Mouse (Mus musculus) kidney, embryonic 14.5 days (tissue): Measurements from ENCODE around the gene 2810408A11Rik. TPM values are rescaled to one million over a fixed set of nuclear protein-coding genes. Genes with fewer than 3 reads are reported as not detected.

ENCODE experiments used
- ATAC-seq: fragments of 200-750 bp; cut with Nextera tagmentation; 2 replicates; pipeline ENCODE4 v1.8.0; 2017; ENCODE audit warnings: moderate number of reproducible peaks, mild to moderate bottlenecking, moderate TSS enrichment, moderate library complexity; ENCODE audit not compliant: low FRiP score, low TSS enrichment
- H3K27ac ChIP-seq: fragments of 300-500 bp; sonication (generic); 2 replicates; pipeline ENCODE4 v1.5.1; 2014; ENCODE audit warnings: low read depth, mild to moderate bottlenecking, low read length, moderate library complexity, mixed read lengths
- H3K27me3 ChIP-seq: fragments of 300-500 bp; sonication (generic); 2 replicates; pipeline ENCODE4 v1.6.1; 2014; ENCODE audit warnings: mild to moderate bottlenecking, low read length; ENCODE audit not compliant: control insufficient read depth, insufficient read depth
- H3K36me3 ChIP-seq: fragments of 300-500 bp; sonication (generic); 2 replicates; pipeline ENCODE4 v1.6.1; 2014; ENCODE audit warnings: low read length, mixed read lengths; ENCODE audit not compliant: control insufficient read depth, insufficient read depth
- H3K4me1 ChIP-seq: fragments of 300-500 bp; sonication (generic); 2 replicates; pipeline ENCODE4 v1.6.1; 2014; ENCODE audit warnings: low read length, mixed read lengths; ENCODE audit not compliant: control insufficient read depth, insufficient read depth
- H3K4me2 ChIP-seq: fragments of 300-500 bp; sonication (generic); replicated peaks from 2 replicates; pipeline ENCODE4 v1.6.1; 2014; ENCODE audit warnings: low read depth, mild to moderate bottlenecking, low read length
- H3K4me3 ChIP-seq: fragments of 300-500 bp; sonication (generic); 2 replicates; pipeline ENCODE4 v1.5.1; 2014; ENCODE audit warnings: mild to moderate bottlenecking, low read length
- H3K9ac ChIP-seq: fragments of 300-500 bp; sonication (generic); 2 replicates; pipeline ENCODE4 v1.6.1; 2014; ENCODE audit warnings: low read depth, mild to moderate bottlenecking, low read length, moderate library complexity
- H3K9me3 ChIP-seq: fragments of 300-500 bp; sonication (generic); 2 replicates; pipeline ENCODE4 v1.6.1; 2016; ENCODE audit warnings: low read length; ENCODE audit not compliant: control insufficient read depth
- WGBS: fragments of 180-500 bp; shearing (Covaris S2); extraction: QIAGEN DNeasy Blood & Tissue Kit; methylation state at CpG from one replicate; pipeline ENCODE4 v1.1.7; 2014; 5-methylcytosine and 5-hydroxymethylcytosine counted together
- polyA plus RNA-seq: library from polyadenylated mRNA; unstranded; fragments of >200 nt; fragmentation: Nextera tagmentation; extraction: Ambion mirVana; gene quantifications from 2 replicates; pipeline ENCODE4 v1.2.1, GENCODE M21; 2014

2810408A11Rik gene
- polyA plus RNA-seq, 1 experiment from 2014 or later: 15.1 TPM

GRCm38 (mm10) chr11:69910781-69911560 lies 10.2 kb upstream of the 2810408A11Rik start:
- Histone ChIP-seq H3K4me2 (no peak overlapping the region), H3K4me1 (peaks cover 13% of the 10 kb centered on the region), H3K27me3 (no peaks in the 10 kb centered on the region), H3K36me3 (peaks cover 87% of the 10 kb centered on the region), H3K4me3 (no peak overlapping the region), H3K9me3 (no peaks in the 10 kb centered on the region), H3K9ac (no peak overlapping the region), H3K27ac (no peak overlapping the region)
- ATAC-seq: no peak
- WGBS: 96% methylated on average over 17 of the region's 17 CpGs

GRCm38 (mm10) chr11:69910177-69910576 lies 9.4 kb upstream of the 2810408A11Rik start:
- Histone ChIP-seq H3K9me3 (no peaks in the 10 kb centered on the region), H3K27me3 (no peaks in the 10 kb centered on the region), H3K4me2 (no peak overlapping the region), H3K27ac (no peak overlapping the region), H3K9ac (no peak overlapping the region), H3K4me1 (peaks cover 11% of the 10 kb centered on the region), H3K4me3 (no peak overlapping the region), H3K36me3 (peaks cover 87% of the 10 kb centered on the region)
- WGBS: 94% methylated on average over 8 of the region's 8 CpGs
- ATAC-seq: no peak

GRCm38 (mm10) chr11:69909174-69909573 lies 8.4 kb upstream of the 2810408A11Rik start:
- 0 out of 2 replicates have a peak, but pooled peaks cover 4% of the 10 kb centered on the region for H3K4me1 ChIP-seq

GRCm38 (mm10) chr11:69908645-69909044 lies 7.9 kb upstream of the 2810408A11Rik start:
- Histone ChIP-seq H3K9ac (no peak overlapping the region), H3K36me3 (peaks cover 94% of the 10 kb centered on the region), H3K4me3 (no peak overlapping the region), H3K9me3 (no peaks in the 10 kb centered on the region), H3K27ac (0 out of 2 replicates have a peak overlapping the region, but pooled peaks have one; percentile 19), H3K27me3 (no peaks in the 10 kb centered on the region), H3K4me1 (0 out of 2 replicates have a peak, but pooled peaks cover 4% of the 10 kb centered on the region), H3K4me2 (no peak overlapping the region)
- WGBS: 94% methylated on average over 11 of the region's 11 CpGs
- ATAC-seq: no peak

More at GRCm38 (mm10) chr11:69909174-69909573, 8.4 kb upstream of the 2810408A11Rik start:
- Histone ChIP-seq H3K36me3 (peaks cover 89% of the 10 kb centered on the region), H3K27me3 (no peaks in the 10 kb centered on the region), H3K9me3 (no peaks in the 10 kb centered on the region), H3K4me3 (no peak overlapping the region), H3K27ac (no peak overlapping the region), H3K4me2 (no peak overlapping the region), H3K9ac (no peak overlapping the region)
- ATAC-seq: no peak
- WGBS: 93% methylated on average over 5 of the region's 5 CpGs

GRCm38 (mm10) chr11:69904311-69904710 lies 3.5 kb upstream of the 2810408A11Rik start:
- WGBS: 96% methylated on average over 9 of the region's 9 CpGs
- Histone ChIP-seq H3K4me3 (no peak overlapping the region), H3K4me1 (peaks cover 16% of the 10 kb centered on the region)

GRCm38 (mm10) chr11:69902972-69903371 lies 2.2 kb upstream of the 2810408A11Rik start:
- Histone ChIP-seq H3K4me1 (peaks cover 17% of the 10 kb centered on the region), H3K27ac (no peak overlapping the region), H3K36me3 (peaks cover 46% of the 10 kb centered on the region), H3K9ac (peak overlapping the region; percentile 96; the same call in 1 of the 2 replicates), H3K9me3 (no peaks in the 10 kb centered on the region), H3K4me2 (peak overlapping the region; percentile 97), H3K27me3 (no peaks in the 10 kb centered on the region), H3K4me3 (peak overlapping the region; percentile 93)
- ATAC-seq: no peak
- 87% methylated on average over 13 of the region's 13 CpGs for WGBS

More at GRCm38 (mm10) chr11:69904311-69904710, 3.5 kb upstream of the 2810408A11Rik start:
- Histone ChIP-seq H3K27ac (no peak overlapping the region), H3K9me3 (no peaks in the 10 kb centered on the region), H3K4me2 (no peak overlapping the region), H3K27me3 (no peaks in the 10 kb centered on the region), H3K36me3 (peaks cover 60% of the 10 kb centered on the region), H3K9ac (no peak overlapping the region)
- ATAC-seq: no peak

- peak; percentile 5; the same call in 1 of the 2 replicates for ATAC-seq
- Histone ChIP-seq H3K36me3 (peaks cover 36% of the 10 kb centered on the region), H3K27ac (peak overlapping the region; percentile 99), H3K4me2 (peak overlapping the region; percentile 97), H3K27me3 (no peaks in the 10 kb centered on the region), H3K4me1 (peaks cover 17% of the 10 kb centered on the region), H3K9me3 (no peaks in the 10 kb centered on the region), H3K4me3 (peak overlapping the region; percentile 93), H3K9ac (peak overlapping the region; percentile 96)
- WGBS: under 1% methylated on average over 39 of the region's 39 CpGs
Observed at GRCm38 (mm10) chr11:69901993-69902392, 1.2 kb upstream of the 2810408A11Rik start.

- peak overlapping the region; percentile 96 for H3K9ac ChIP-seq
- no peaks in the 10 kb centered on the region for H3K27me3 ChIP-seq
- WGBS: under 1% methylated on average over 42 of the region's 42 CpGs
- peak overlapping the region; percentile 97 for H3K4me2 ChIP-seq
- H3K9me3 ChIP-seq: no peaks in the 10 kb centered on the region
- peak; percentile 76 for ATAC-seq
- H3K4me1 ChIP-seq: peaks cover 17% of the 10 kb centered on the region
- peak overlapping the region; percentile 99 for H3K27ac ChIP-seq
- H3K36me3 ChIP-seq: peaks cover 31% of the 10 kb centered on the region
- H3K4me3 ChIP-seq: peak overlapping the region; percentile 93
Observed at GRCm38 (mm10) chr11:69901406-69901846, 639 bp upstream of the 2810408A11Rik start.

- H3K9ac ChIP-seq: peak overlapping the region; percentile 96
- WGBS: 24% methylated on average over 4 of the region's 4 CpGs
- H3K27ac ChIP-seq: peak overlapping the region; percentile 37; the same call in 1 of the 2 replicates
- H3K9me3 ChIP-seq: no peaks in the 10 kb centered on the region
- H3K4me2 ChIP-seq: peak overlapping the region; percentile 97
- peak overlapping the region; percentile 93 for H3K4me3 ChIP-seq
- H3K36me3 ChIP-seq: peaks cover 17% of the 10 kb centered on the region
- no peak for ATAC-seq
- H3K4me1 ChIP-seq: peaks cover 17% of the 10 kb centered on the region
- H3K27me3 ChIP-seq: no peaks in the 10 kb centered on the region
Observed at GRCm38 (mm10) chr11:69899870-69900269, 917 bp downstream of the 2810408A11Rik start.
